Mouse (Mus musculus): ENCODE data around the gene Pacs2.

The Pacs2 gene

DNA sequence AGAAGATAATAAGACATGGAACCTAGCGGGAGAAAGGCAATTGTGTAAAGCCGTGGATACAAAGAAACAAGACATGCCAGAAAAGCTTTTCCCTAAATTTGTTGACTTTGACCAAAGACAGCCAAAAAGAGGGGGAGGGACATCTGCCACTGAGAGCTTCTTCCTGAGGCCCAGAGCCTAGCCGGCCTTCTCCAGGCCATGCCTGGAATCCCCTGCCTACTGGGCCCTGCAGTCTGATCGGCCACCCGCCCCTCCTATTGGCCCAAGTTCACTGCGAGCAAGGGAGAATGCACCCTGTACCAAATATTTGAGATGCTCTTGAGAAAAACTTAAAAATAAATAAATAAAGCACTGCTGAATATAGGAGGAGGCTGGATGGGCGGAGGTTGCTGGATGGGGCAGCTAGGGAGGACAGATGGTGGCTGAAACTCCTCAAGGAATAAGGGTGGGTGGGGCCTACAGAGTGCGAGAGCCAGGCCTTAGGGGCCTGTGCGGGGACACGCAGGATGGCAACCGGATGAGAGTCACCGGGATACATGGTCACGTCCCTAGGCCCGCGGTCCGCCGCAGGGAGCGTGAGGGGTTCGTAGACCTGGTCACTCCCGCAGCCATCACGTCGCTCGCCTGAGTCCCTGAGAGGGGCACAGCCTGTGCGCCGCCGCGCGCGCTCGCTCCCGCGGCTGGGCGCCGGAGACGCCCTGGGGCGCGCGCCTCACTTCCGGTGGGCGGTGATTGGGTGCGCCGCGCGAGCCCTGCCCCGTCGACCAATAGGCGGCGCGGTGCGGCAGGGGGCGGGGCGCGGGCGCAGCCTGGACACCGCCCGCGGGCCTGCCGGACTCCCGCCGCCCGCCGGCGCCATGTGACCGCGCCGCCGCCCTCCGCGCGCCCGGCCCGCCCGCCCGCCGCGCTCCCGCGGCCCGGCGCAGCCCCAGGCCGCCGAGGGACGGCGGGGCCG is at the start of gene Pacs2:
Gene Pacs2 (plus strand): TSS at position 905 of the 955 bp plus-strand sequence.
- peak; percentile 62 for DNase-seq (ENCODE audit: low read depth)

DNA sequence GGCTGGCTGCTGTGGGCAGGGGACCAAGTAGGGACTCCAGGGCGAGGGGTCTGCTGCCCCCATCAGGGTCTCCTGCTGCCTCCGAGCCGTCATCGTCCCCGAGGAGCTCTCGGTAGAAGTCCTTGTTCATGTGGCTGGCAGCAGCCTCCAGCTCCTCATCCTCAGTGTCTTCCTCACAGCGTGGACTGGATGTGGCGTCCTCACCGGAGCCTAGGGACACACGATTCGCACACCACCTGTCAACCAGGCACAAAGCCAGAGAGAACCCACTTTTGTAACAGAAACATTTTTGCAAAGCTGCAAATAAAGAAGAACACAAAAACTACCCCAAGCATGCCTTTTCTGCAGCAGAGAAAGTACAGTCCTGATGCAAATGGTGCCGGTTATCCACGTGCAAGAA is 48.5 kb upstream of the Pacs2 start:
- no peak for DNase-seq (ENCODE audit: low read depth)

GRCm38 (mm10) chr12:112968943-112969342 is 45.4 kb upstream of the Pacs2 start:
- no peak for DNase-seq (ENCODE audit: low read depth)

GRCm38 (mm10) chr12:112969616-112970015 is 44.7 kb upstream of the Pacs2 start:
- no peak for DNase-seq (ENCODE audit: low read depth)

DNA sequence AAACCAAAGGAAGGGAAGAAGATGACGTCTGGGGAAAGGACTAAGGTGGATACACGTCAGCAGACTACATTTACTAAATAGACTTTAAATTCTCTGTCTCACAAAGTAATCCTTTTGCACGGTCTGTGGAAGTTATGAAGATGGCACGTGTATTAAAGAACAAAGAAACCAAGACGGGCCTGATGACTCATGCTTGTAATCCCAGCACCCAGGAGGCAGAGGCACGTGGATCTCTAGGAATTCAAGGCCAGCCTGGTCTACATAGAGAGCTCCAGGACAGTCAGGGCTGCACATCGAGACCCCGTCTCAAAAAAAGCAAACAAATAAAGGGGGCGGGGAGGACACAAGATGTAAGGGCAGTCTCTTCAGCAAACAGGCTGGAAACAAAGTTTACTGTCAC is 39.6 kb upstream of the Pacs2 start:
- DNase-seq (ENCODE audit: low read depth), result no peak

DNA sequence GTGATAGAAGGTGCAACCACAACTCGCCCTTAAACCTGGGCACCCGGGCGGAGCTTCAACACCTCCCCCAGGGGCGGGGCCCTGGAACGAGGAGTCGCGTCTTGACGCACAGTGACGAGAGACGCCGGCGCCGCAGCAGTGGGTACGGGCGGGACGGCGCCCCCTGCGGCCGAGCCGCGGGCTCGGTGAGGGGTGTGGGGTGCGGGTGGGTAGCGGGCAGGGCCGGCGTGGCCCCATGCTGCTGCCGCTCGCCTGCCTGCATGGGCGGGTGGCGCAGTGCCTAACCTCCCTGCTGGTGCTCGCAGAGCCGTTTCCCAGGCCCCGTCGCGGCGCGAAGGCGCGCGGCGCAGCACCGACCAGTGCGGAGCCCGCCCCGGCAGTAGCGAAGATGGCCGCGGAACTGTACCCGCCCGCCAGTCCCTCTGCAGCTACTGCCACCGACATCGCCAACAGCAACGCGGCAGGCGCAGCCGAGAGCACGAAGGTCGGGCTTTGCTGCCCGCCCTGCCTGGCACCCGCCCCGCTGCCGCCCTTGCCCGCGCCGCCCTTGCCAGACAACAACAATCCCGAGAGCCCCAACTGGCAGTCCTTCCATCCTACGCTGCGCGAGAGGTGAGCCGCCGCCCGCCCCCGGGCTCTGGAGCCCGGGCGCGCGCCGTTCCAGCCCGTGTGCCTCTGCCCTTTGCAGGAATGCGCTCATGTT is 37.8 kb upstream of the Pacs2 start, which contains the start of gene Btbd6:
Gene Btbd6 (plus strand): TSS at position 112 of the 703 bp plus-strand sequence.
- DNase-seq (ENCODE audit: low read depth), result peak; percentile 53

DNA sequence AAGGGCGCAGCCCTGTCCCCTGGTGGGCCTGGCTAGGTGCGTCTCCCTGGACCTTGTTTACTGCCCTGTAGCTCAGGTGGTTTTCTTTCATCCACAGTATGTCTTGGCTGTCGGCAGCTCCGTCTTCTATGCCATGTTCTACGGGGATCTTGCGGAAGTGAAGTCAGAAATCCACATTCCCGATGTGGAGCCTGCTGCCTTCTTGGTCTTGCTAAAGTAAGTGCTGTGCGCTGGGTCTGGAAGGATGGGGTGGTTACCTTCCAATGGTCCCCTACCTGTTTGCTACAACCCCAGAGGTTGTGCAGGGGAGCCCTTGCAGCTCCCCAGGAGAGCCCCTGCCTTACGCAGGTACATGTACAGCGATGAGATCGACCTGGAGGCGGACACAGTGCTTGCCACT is 37.2 kb upstream of the Pacs2 start:
- DNase-seq (ENCODE audit: low read depth), result no peak

DNA sequence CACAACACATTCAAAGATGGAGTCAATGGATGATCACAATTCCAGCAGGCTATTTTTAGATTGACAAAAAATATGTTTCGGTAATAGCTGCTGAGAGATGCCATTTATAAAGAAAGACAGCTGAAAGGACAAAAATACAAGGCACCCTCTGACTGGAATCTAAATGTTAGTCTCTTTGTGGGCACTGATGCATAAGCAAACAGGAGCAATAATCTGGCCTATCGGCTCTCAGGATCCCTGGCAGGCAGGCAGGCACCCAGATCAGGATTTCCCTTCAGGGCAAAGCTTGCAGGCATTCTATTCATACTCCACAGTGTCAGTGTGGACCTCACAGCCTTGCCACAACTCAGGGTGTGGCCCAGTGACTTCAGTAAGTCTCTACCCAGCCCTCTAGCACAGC is 32.3 kb upstream of the Pacs2 start:
- DNase-seq (ENCODE audit: low read depth), result no peak

DNA sequence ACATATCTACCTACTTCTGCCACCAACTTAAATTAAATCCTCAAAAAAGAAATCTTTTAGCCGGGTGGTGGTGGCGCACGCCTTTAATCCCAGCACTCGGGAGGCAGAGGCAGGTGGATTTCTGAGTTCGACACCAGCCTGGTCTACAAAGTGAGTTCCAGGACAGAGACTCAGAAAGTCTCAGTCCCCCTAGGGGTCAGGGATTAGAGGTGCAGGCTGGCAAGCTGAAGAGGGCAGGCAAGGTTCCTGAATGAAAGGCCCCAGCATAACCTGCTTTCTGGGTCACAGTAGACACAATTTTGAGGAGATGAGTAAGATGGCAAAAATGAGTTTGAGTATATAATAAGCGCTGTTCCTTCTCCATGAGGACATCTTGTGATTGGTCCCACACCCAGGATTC is 29.0 kb upstream of the Pacs2 start:
- DNase-seq (ENCODE audit: low read depth), result no peak

- DNase-seq (ENCODE audit: low read depth), result no peak
These were observed 26.4 kb upstream of the Pacs2 start for GRCm38 (mm10) chr12:112987877-112988276.

DNA sequence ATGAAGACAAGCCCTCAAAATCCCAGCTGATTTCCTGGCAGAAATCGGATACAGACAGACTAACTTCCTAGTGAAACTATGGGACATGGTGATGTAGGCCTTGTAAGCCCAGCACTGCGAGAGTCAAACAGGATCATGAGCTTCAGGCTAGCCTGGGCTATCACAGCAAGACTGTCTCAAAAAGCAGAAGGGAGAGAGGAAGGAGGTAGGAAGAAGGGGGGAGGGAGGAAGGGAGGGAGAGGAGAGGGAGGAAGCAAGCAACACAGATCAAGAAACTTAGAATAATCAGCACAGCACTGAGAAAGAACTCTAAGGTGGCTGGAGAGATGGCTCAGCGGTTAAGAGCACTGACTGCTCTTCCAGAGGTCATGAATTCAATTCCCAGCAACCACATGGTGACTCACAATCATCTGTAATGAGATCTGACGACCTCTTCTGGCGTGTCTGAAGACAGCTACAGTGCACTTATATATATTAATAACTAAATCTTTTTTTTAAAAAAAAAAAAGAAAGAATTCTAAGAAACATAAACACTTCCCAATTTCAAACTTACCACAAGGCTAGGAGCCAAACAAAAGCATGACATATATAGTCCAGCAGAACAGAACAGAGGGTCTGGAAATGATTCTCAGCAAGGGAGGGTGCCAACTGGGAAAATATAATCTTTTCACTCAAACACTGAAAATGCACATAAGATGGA is 23.5 kb upstream of the Pacs2 start:
- no peak for DNase-seq (ENCODE audit: low read depth)

GRCm38 (mm10) chr12:112991444-112991843 is 22.9 kb upstream of the Pacs2 start:
- no peak for DNase-seq (ENCODE audit: low read depth)

- no peak for DNase-seq (ENCODE audit: low read depth)
These were observed 20.2 kb upstream of the Pacs2 start for GRCm38 (mm10) chr12:112994153-112994552.

DNA sequence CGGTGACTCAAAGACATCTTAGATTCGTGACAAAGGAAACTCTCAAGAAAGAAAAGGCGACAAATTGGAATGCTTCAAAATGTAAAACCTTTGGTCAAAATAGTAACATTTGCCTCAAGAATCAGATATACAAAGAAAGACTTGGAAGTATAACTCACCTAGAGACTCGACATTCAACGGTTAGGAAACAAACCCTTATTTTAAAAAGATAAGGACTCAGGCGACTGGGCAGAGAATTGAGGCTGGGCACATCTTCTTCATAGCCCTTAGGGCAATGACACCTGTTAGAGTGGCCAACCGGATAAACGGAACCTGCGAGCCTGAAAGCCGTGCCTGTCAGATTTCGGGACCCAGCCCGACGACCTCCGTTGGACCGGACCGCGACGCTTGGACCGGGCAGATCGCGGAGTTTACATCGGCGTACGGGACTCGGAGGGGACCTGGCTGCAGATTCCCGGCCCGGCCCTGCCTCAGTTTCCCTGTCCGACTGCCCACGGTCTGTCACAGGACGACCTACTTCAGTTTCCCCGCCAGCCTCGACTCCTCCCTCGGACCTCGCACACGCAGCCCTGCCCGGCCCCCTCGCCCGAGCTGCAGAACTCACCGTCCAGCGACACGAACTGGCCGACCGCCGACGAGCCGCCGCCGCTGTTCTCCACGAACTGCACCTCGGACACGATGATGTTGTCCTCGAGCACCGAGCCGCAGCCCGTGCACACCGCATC is 14.6 kb upstream of the Pacs2 start:
- no peak for DNase-seq (ENCODE audit: low read depth)

- peak; percentile 92 for DNase-seq (ENCODE audit: low read depth)
These were observed 13.8 kb upstream of the Pacs2 start, which contains the start of gene Brf1 for GRCm38 (mm10) chr12:113000294-113001132. Gene Brf1 (minus strand): TSS chr12:113000704.

DNA sequence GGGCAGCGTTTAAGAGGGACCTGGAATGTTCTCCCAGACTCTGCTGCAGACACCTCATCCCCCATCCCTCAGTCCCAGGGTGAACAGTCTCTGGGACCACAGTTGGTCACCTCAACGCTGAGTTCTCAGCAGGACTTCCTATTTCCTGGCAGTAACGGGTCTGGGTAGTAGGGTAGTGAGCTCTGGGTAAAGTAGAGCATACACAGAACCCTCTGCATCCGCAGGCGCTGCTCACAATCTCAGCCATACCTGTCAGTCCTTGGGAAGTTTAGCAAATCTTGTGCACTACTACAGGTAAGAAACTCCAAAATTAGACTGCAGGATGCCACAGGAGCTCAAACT is 13.2 kb upstream of the Pacs2 start:
- DNase-seq (ENCODE audit: low read depth), result no peak

GRCm38 (mm10) chr12:113002667-113003066 is 11.6 kb upstream of the Pacs2 start:
- DNase-seq (ENCODE audit: low read depth), result no peak

GRCm38 (mm10) chr12:113004011-113004410 is 10.3 kb upstream of the Pacs2 start:
- no peak for DNase-seq (ENCODE audit: low read depth)

GRCm38 (mm10) chr12:113004993-113005392 is 9.3 kb upstream of the Pacs2 start:
- DNase-seq (ENCODE audit: low read depth), result peak; percentile 38

DNA sequence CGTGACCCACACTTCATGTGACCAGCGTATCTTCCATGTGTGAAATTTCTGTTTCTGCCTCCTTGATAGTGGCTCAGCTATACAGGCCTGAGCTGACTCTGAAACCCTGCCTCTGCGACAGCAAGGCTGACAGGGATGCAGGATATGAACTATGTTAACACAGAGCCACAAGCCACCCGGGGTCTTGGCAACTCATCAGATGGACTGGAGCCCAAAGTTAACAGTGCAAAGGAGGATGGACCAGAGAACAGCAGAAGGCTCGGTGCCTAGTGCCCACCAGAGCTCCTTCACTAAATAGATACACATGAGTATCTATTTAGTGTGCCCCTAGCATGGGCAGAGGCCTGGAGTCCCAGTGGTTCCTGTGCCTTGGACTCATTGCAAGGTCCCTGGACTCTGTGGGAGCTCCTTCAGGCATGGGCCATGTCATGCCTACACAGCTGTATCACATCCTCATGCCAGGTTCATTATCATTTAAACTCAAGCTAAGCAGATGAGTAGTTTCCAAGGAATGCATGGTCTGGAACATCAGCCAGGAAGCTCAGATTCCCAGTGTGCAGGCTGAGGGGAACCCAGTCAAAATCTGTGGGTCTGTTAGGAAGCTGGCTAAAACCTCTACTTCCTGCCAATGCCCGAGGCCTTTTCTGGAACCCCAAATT is 2.5 kb upstream of the Pacs2 start:
- peak; percentile 30 for DNase-seq (ENCODE audit: low read depth)

All from fibroblast of lung, adult 2 months (primary cell).